Mouse (Mus musculus) liver, embryonic 12.5 days (tissue): ENCODE measurements around the gene Neurog1. TPM values are rescaled to one million over a fixed set of nuclear protein-coding genes. Genes with fewer than 3 reads are reported as not detected.

Experiments used
- polyA plus RNA-seq: library from polyadenylated mRNA; unstranded; fragments of >200 nt; fragmentation: Nextera tagmentation; extraction: Ambion mirVana; gene quantifications from 2 replicates; pipeline ENCODE4 v1.2.1, GENCODE M21; 2016

The Neurog1 gene
- polyA plus RNA-seq, 1 experiment from 2014 or later, result not detected

Other genes with a start within 250 kb of the Neurog1 start
- gene H2afy, start 115.8 kb downstream of the Neurog1 start, polyA plus RNA-seq, result 162 and 164 TPM in 2 replicates
- gene Tifab, start 73.3 kb downstream of the Neurog1 start, polyA plus RNA-seq, result 4.7 and 5.0 TPM in 2 replicates
- gene Cxcl14, start 44.4 kb upstream of the Neurog1 start, polyA plus RNA-seq, result 0.41 and 1.6 TPM in 2 replicates
- gene Gm3045, start 174.4 kb upstream of the Neurog1 start, polyA plus RNA-seq, result not detected in 2 replicates
- 0.26 and 0.29 TPM in 2 replicates for gene Slc25a48, start 186.2 kb upstream of the Neurog1 start, polyA plus RNA-seq
- not detected in 2 replicates for gene Il9, start 230.1 kb upstream of the Neurog1 start, polyA plus RNA-seq